Mouse (Mus musculus) naive thymus-derived CD4-positive, alpha-beta T cell, adult 5 months (primary cell): Measurements from ENCODE around the gene Maff. TPM values are rescaled to one million over a fixed set of nuclear protein-coding genes. Genes with fewer than 3 reads are reported as not detected.

Source experiments
- polyA plus RNA-seq: library from polyadenylated mRNA; unstranded; fragments of 100-300 nt; shearing (Covaris generic); gene quantifications from one replicate; pipeline ENCODE4 v1.2.1, GENCODE M21; 2017

Gene Maff
- 31.6 TPM for polyA plus RNA-seq

GRCm38 (mm10) chr15:79346051-79346793, at the start of gene Maff:
TSS of gene Maff (plus strand) at chr15:79346621.

GRCm38 (mm10) chr15:79328058-79328938, 18.1 kb upstream of the Maff start, which contains the start of gene Pla2g6:
TSS of gene Pla2g6 (minus strand) at chr15:79328390.

GRCm38 (mm10) chr15:79402836-79403762, 56.7 kb downstream of the Maff start, which contains the start of gene Tmem184b:
TSS of gene Tmem184b (minus strand) at chr15:79403569.

Other genes starting within 250 kb of the Maff start
- gene Micall1, start 237.7 kb upstream of the Maff start, polyA plus RNA-seq, result 46.2 TPM
- gene Polr2f, start 205.6 kb upstream of the Maff start, polyA plus RNA-seq, result 84.0 TPM
- gene 1700088E04Rik, start 205.4 kb upstream of the Maff start, polyA plus RNA-seq, result 1.6 TPM
- gene Sox10, start 181.4 kb upstream of the Maff start, polyA plus RNA-seq, result not detected
- 33.9 TPM for gene Pick1, start 117.4 kb upstream of the Maff start, polyA plus RNA-seq
- gene Gm49486, start 117.2 kb upstream of the Maff start, polyA plus RNA-seq, result 0.29 TPM
- not detected for gene Slc16a8, start 91.9 kb upstream of the Maff start, polyA plus RNA-seq
- gene Baiap2l2, start 61.1 kb upstream of the Maff start, polyA plus RNA-seq, result 1.7 TPM
- gene Pla2g6, start 18.2 kb upstream of the Maff start, polyA plus RNA-seq, result 7.2 TPM
- 47.5 TPM for gene Tmem184b, start 56.9 kb downstream of the Maff start, polyA plus RNA-seq
- gene Csnk1e, start 108.9 kb downstream of the Maff start, polyA plus RNA-seq, result 105 TPM
- not detected for gene Kcnj4, start 158.6 kb downstream of the Maff start, polyA plus RNA-seq
- not detected for gene Kdelr3, start 169.8 kb downstream of the Maff start, polyA plus RNA-seq
- gene Ddx17, start 200.1 kb downstream of the Maff start, polyA plus RNA-seq, result 22.4 TPM